Mouse (Mus musculus) embryonic fibroblast, embryonic 13.5 days (primary cell): ENCODE measurements around the gene Stk16. TPM values are rescaled to one million over a fixed set of nuclear protein-coding genes. Genes with fewer than 3 reads are reported as not detected.
A peak's percentile ranks its signal among the peaks of the same experiment; 100 is the strongest.

Source experiments
- H3K27ac ChIP-seq: 2 replicates; pipeline ENCODE4 v1.5.1; 2012; ENCODE audit warnings: low read length, control low read depth, inconsistent platforms; ENCODE audit not compliant: insufficient read depth
- H3K4me1 ChIP-seq: 2 replicates; pipeline ENCODE4 v1.6.1; 2011; ENCODE audit warnings: low read length; ENCODE audit not compliant: control insufficient read depth, insufficient read depth
- H3K4me3 ChIP-seq: 2 replicates; pipeline ENCODE4 v1.5.1; 2011; ENCODE audit warnings: mild to moderate bottlenecking, control low read depth, low read length; ENCODE audit not compliant: insufficient read depth
- CTCF ChIP-seq: IDR thresholded peaks from 2 replicates; pipeline ENCODE4 v1.5.1; 2011; ENCODE audit warnings: mild to moderate bottlenecking, control low read depth, low read length, moderate library complexity, borderline replicate concordance; ENCODE audit not compliant: insufficient read depth
- POLR2A ChIP-seq: IDR thresholded peaks from 2 replicates; pipeline ENCODE4 v1.6.1; 2011; ENCODE audit warnings: low read depth, mild to moderate bottlenecking, control low read depth, low read length, moderate library complexity
- polyA plus RNA-seq: library from polyadenylated mRNA; stranded (reverse); fragments of >200 nt; gene quantifications from 2 replicates; pipeline ENCODE4 v1.2.4, GENCODE M21; 2011; ENCODE audit warnings: low read depth; ENCODE audit not compliant: missing spikeins, insufficient read length

Stk16 gene
- polyA plus RNA-seq: 57.3 and 59.4 TPM in 2 replicates

- 0 out of 2 replicates have a peak, but pooled peaks cover 3% of the 10 kb centered on the region for H3K4me1 ChIP-seq
- no peak within 1 kb of the TSS for H3K27ac ChIP-seq
- peak within 1 kb of the TSS; percentile 64 for H3K4me3 ChIP-seq
- peak; percentile 95 for TF ChIP-seq POLR2A
- no peak for TF ChIP-seq CTCF
These were observed at the start of gene Stk16, which contains the start of gene Glb1l for GRCm38 (mm10) chr1:75210136-75211087. TSS of gene Stk16 (plus strand) at chr1:75210838. TSS of gene Glb1l (minus strand) at chr1:75210813.

GRCm38 (mm10) chr1:75168093-75168471 is 42.6 kb upstream of the Stk16 start:
- no peaks in the 10 kb centered on the region; the same call in 1 of the 2 replicates for H3K4me1 ChIP-seq
- H3K4me3 ChIP-seq: peak overlapping the region; percentile 23
- TF ChIP-seq CTCF (no peak), POLR2A (no peak)
- no peak overlapping the region for H3K27ac ChIP-seq

- H3K4me1 ChIP-seq: no peaks in the 10 kb centered on the region; the same call in 1 of the 2 replicates
- peak; percentile 86 for TF ChIP-seq POLR2A
- no peak for TF ChIP-seq CTCF
- H3K4me3 ChIP-seq: peak within 1 kb of the TSS; percentile 71
- H3K27ac ChIP-seq: no peak within 1 kb of the TSS
These were observed 41.9 kb upstream of the Stk16 start, which contains the start of gene Zfand2b for GRCm38 (mm10) chr1:75168472-75169464. TSS of gene Zfand2b (plus strand) at chr1:75168646.

GRCm38 (mm10) chr1:75179334-75180104 is 31.1 kb upstream of the Stk16 start:
- TF ChIP-seq POLR2A (no peak), CTCF (no peak)
- Histone ChIP-seq H3K27ac (no peak overlapping the region; the same call in 1 of the 2 replicates), H3K4me1 (no peaks in the 10 kb centered on the region), H3K4me3 (peak overlapping the region; percentile 52)

GRCm38 (mm10) chr1:75180105-75180590 is 30.5 kb upstream of the Stk16 start, which contains the start of gene Abcb6:
TSS of gene Abcb6 (minus strand) at chr1:75180392.
- H3K4me3 ChIP-seq: peak within 1 kb of the TSS; percentile 52
- no peaks in the 10 kb centered on the region for H3K4me1 ChIP-seq
- no peak within 1 kb of the TSS; the same call in 1 of the 2 replicates for H3K27ac ChIP-seq
- TF ChIP-seq CTCF (no peak), POLR2A (peak; percentile 64)

GRCm38 (mm10) chr1:75180741-75181140 is 29.9 kb upstream of the Stk16 start:
- Histone ChIP-seq H3K4me3 (no peak overlapping the region), H3K27ac (no peak overlapping the region), H3K4me1 (no peaks in the 10 kb centered on the region)
- TF ChIP-seq POLR2A (no peak), CTCF (no peak)

GRCm38 (mm10) chr1:75181377-75181870 is 29.2 kb upstream of the Stk16 start:
- no peak overlapping the region for H3K4me3 ChIP-seq
- H3K27ac ChIP-seq: no peak overlapping the region
- no peaks in the 10 kb centered on the region for H3K4me1 ChIP-seq
- TF ChIP-seq CTCF (no peak), POLR2A (no peak)

GRCm38 (mm10) chr1:75182160-75182559 is 28.5 kb upstream of the Stk16 start:
- H3K27ac ChIP-seq: no peak overlapping the region
- TF ChIP-seq POLR2A: no peak
- TF ChIP-seq CTCF: no peak
- H3K4me3 ChIP-seq: no peak overlapping the region
- H3K4me1 ChIP-seq: no peaks in the 10 kb centered on the region
